Mouse (Mus musculus) lung, adult 2 months (tissue): Measurements from ENCODE around the gene Dmac2.

Experiments used
- CTCF ChIP-seq: fragments of 200-500 bp; IDR thresholded peaks from 2 replicates; pipeline ENCODE4 v1.5.1; 2011; ENCODE audit warnings: mild to moderate bottlenecking, low read length, control low read depth; ENCODE audit not compliant: insufficient read depth
- POLR2A ChIP-seq: fragments of 200-500 bp; IDR thresholded peaks from 2 replicates; pipeline ENCODE4 v1.6.1; 2011; ENCODE audit warnings: low read depth, mild to moderate bottlenecking, control low read depth, low read length, borderline replicate concordance; ENCODE audit errors: extremely low read depth

- TF ChIP-seq CTCF (no peak), POLR2A (no peak)
These were observed 36.6 kb downstream of the Dmac2 start for GRCm38 (mm10) chr7:25655601-25656428.
